Mouse (Mus musculus) gastrocnemius, postnatal 25 days (tissue): Measurements from ENCODE around the gene Prn. TPM values are rescaled to one million over a fixed set of nuclear protein-coding genes. Genes with fewer than 3 reads are reported as not detected.

Experiments
- DNase-seq: peaks from one replicate; pipeline ENCODE4 v3.0.0; 2022
- total RNA-seq, 2 experiments: library from RNA; stranded (reverse); gene quantifications; 1 replicate in 1 of 2; 2 replicates in 1 of 2; pipeline ENCODE4 v1.2.3; 2021

Gene Prn
- total RNA-seq, 2 experiments from 2014 or later: 0.23 TPM; not detected in 1

DNA sequence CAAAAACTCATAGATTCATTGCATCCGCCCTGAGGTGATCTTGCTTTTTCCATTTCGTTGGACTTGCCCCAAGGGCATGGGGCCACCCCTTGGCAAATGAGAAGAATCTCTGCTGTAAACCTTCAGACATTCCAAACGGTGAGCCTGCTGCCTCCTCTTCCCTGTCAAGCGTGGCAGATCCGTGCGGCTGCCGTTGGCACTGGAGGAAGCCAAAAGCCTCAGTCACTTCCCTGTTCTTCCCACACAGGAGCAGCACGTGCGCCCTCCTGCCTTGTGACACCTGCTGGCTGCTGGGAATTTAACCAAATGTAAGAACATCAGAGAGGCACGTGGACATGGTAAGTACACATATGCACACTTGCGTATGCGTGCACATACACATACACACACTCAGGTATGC, 86.0 kb downstream of the Prn start:
- no peak for DNase-seq

DNA sequence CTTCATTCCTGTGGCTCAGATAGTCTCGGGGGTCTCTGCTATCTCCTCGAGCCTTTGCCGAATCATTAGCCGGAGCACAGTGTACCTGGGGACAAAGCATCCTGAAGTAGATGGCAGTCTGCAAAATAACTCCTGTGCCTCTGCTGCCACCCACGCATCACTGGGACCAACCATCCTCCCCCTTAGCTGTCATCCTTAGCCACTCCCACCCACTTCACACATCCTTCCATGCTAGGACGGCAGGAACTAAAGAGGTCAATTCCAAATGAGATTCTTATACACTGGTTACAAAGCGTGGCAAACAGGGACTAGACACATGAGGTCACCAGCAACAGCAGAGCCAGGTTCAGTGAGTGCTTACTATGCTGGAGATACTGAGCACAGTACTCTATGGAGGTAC, 86.6 kb downstream of the Prn start:
- no peak for DNase-seq

DNA sequence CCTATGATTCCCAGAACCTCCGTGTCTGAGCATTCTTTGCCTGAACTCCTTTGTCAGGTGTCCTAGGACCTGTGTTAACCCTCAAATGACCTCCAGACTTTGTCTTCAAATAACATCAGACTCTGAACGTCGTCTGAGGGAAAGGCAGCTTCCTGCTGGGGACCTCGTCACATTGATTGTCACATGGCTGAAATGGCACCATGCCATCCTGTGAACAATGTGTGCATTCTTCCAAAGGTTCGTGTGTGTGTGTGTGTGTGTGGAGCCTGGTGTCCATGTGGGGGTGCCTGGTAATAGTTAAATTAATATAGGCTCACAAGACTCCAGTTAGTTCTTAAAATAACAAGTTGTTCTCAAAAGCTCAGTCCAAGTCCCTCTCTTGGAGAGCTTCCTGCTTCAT, 87.6 kb downstream of the Prn start:
- no peak for DNase-seq

DNA sequence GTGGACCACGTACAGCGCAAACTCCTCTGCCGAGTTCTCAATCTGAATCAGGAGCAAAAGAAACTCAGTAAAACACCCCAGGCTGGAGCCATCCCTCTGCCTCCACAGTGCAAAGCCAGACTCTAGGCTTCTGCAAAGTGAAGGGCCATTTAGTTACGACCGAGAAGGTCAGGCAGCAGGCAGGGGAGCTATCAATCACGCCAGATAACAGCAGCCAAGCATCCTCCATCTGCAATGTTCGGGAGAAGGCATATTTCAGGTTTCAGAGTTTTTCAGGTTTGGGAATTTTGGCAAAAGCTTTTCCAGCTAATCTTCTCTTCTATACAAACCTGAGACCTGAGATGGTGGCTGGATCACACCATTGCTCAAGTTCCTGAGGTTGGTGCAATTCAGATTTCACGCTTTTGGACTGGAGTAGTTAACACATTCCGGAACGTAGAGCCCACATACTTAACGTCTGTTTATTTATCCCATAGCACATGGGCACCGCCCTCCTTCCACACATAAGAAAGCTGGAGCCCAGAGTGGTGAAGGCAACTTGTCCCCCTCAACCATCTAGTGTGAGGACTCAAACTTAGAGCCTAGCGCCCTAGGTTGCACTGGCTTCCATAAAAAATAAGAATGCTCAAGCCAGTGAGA, 92.1 kb downstream of the Prn start:
- DNase-seq: no peak

DNA sequence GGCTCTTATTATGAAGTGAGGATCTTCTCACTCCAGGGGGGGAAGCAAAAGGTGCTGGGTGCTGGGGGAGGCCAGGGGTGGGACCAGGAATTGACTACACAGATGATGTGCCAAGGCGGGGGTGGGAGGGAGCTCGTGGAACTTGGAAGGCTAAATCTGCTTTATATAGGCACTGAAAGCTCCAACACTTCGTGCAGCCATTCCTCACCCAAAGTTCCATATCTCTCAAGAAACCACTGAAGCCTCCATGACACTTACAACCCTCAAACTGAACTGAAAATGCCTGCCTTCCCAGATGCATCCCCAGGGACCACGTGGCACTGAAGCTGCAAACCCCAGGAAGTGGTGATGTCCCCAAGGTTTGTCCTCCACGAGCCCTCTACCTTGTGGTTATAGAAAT, 94.2 kb downstream of the Prn start:
- no peak for DNase-seq

DNA sequence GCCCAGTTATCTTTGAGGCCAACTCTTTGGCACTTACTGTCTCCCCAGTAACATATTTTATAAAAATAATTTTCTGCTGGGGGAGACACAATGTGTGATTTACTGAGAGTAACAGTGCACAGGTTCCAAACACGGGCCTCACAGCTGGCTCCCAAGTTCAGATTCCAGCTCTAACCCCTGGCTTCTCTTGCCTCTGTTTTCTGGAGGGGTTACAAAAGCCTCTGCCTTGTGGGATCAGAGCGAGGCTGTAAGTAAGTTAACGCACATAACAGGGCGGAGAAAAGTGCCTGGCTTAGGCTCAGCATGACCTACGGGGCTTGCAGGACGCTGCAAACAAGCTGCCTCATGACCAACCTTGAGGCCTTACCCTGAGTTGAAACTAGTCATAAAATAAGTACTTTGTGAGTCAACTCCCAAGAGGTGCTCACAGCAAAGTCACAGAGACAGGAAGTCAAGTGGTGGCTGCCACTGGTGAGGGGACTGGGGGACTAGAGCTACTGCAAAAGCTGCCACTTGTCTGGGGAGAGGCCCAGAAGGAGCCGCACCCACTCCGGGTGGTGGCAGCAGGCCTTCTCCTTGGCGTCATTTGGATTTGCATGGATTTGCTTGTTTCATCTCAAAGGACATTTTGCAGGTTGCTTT, 94.9 kb downstream of the Prn start:
- DNase-seq: no peak

DNA sequence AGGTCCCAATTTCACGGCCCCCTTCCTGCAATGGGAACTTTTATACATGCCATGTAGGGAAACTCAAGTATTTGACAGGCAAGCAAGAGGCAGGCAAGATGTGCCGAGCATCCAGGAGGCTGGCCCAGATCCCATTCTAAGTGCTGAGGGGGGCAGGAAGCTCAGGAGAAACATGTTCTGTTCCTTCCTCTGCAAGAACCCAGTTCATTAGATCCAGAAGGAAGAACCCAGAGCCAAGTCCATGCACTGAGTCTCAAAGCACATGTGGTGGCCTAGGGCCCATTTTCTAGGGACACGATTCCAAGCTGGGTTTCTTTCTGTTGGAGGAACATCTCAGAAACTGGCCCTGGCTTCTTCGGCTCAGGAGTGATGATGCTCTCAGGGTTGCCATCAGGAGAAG, 95.7 kb downstream of the Prn start:
- DNase-seq: peak; percentile 27

Other genes starting within 250 kb of the Prn start
- gene Erv3, start 50.2 kb upstream of the Prn start, total RNA-seq: not detected
- 100 to 1,000 TPM in 1 of 2 experiments, 10 to 100 TPM in 1; 71.2 to 113 TPM for gene Prnp, start within 50 bp of the Prn start, total RNA-seq
- 1 to 10 TPM in 1 of 2 experiments, under 1 TPM in 1; 0.97 to 1.6 TPM for gene Prnd, start 40.9 kb downstream of the Prn start, total RNA-seq
- gene Rassf2, start 120.3 kb downstream of the Prn start, total RNA-seq: 1 to 10 TPM; 5.7 to 6.8 TPM
- 1 to 10 TPM; 6.7 to 7.5 TPM for gene Slc23a2, start 235.2 kb downstream of the Prn start, total RNA-seq